Mouse (Mus musculus): ENCODE results near the gene Dnah10. TPM values are rescaled to one million over a fixed set of nuclear protein-coding genes. Genes with fewer than 3 reads are reported as not detected.
A peak's percentile ranks its signal among the peaks of the same experiment; 100 is the strongest.

The Dnah10 gene
- polyA plus RNA-seq, 1 experiment from 2014 or later = 0.52 TPM

GRCm38 (mm10) chr5:124848994-124849393 is 124.1 kb downstream of the Dnah10 start:
- WGBS = 91% methylated on average over 3 of the region's 3 CpGs
- no peak overlapping the region for H3K4me3 ChIP-seq (ENCODE audit: low read depth, low read length)

GRCm38 (mm10) chr5:124851572-124851971 is 126.7 kb downstream of the Dnah10 start:
- H3K36me3 ChIP-seq (ENCODE audit: control insufficient read depth, insufficient read depth, low read length) = no peaks in the 10 kb centered on the region
- no peak overlapping the region for H3K4me2 ChIP-seq (replicated peaks; ENCODE audit: low read depth, low read length)
- no peak overlapping the region for H3K27ac ChIP-seq (ENCODE audit: low read depth, low read length)
- no peak overlapping the region for H3K4me3 ChIP-seq (ENCODE audit: low read depth, low read length)
- no peak overlapping the region for H3K9ac ChIP-seq (ENCODE audit: low read depth, low read length)
- 52% methylated on average over 4 of the region's 4 CpGs for WGBS
- no peak for ATAC-seq (ENCODE audit: low FRiP score)
- H3K4me1 ChIP-seq (replicated peaks; ENCODE audit: control insufficient read depth, insufficient read depth, low read length) = no peaks in the 10 kb centered on the region
- DNase-seq (ENCODE audit: low spot score) = no peak
- no peaks in the 10 kb centered on the region for H3K27me3 ChIP-seq (ENCODE audit: control insufficient read depth, insufficient read depth, low read length)
- no peaks in the 10 kb centered on the region for H3K9me3 ChIP-seq (ENCODE audit: control insufficient read depth, low read length)

More at GRCm38 (mm10) chr5:124848994-124849393, 124.1 kb downstream of the Dnah10 start:
- Histone ChIP-seq H3K27ac (ENCODE audit: low read depth, low read length) (no peak overlapping the region), H3K36me3 (ENCODE audit: control insufficient read depth, insufficient read depth, low read length) (no peaks in the 10 kb centered on the region), H3K4me2 (replicated peaks; ENCODE audit: low read depth, low read length) (no peak overlapping the region), H3K9me3 (ENCODE audit: control insufficient read depth, low read length) (no peaks in the 10 kb centered on the region), H3K4me1 (replicated peaks; ENCODE audit: control insufficient read depth, insufficient read depth, low read length) (no peaks in the 10 kb centered on the region), H3K27me3 (ENCODE audit: control insufficient read depth, insufficient read depth, low read length) (no peaks in the 10 kb centered on the region), H3K9ac (ENCODE audit: low read depth, low read length) (no peak overlapping the region)
- ATAC-seq (ENCODE audit: low FRiP score) = no peak
- DNase-seq (ENCODE audit: low spot score) = no peak

- Histone ChIP-seq H3K9ac (ENCODE audit: low read depth, low read length) (no peak overlapping the region), H3K27me3 (ENCODE audit: control insufficient read depth, insufficient read depth, low read length) (no peaks in the 10 kb centered on the region), H3K4me3 (ENCODE audit: low read depth, low read length) (no peak overlapping the region), H3K27ac (ENCODE audit: low read depth, low read length) (no peak overlapping the region), H3K9me3 (ENCODE audit: control insufficient read depth, low read length) (no peaks in the 10 kb centered on the region), H3K4me1 (replicated peaks; ENCODE audit: control insufficient read depth, insufficient read depth, low read length) (no peaks in the 10 kb centered on the region), H3K4me2 (replicated peaks; ENCODE audit: low read depth, low read length) (no peak overlapping the region), H3K36me3 (ENCODE audit: control insufficient read depth, insufficient read depth, low read length) (no peaks in the 10 kb centered on the region)
- DNase-seq (ENCODE audit: low spot score) = no peak
- WGBS = 38% methylated on average over 2 of the region's 2 CpGs
- no peak for ATAC-seq (ENCODE audit: low FRiP score)
These were observed 127.4 kb downstream of the Dnah10 start for GRCm38 (mm10) chr5:124852294-124852693.

- WGBS = 85% methylated on average over 2 of the region's 2 CpGs
- H3K4me3 ChIP-seq (ENCODE audit: low read depth, low read length) = no peak overlapping the region
- H3K9me3 ChIP-seq (ENCODE audit: control insufficient read depth, low read length) = no peaks in the 10 kb centered on the region
- no peak overlapping the region for H3K27ac ChIP-seq (ENCODE audit: low read depth, low read length)
- no peaks in the 10 kb centered on the region for H3K36me3 ChIP-seq (ENCODE audit: control insufficient read depth, insufficient read depth, low read length)
- no peak overlapping the region for H3K9ac ChIP-seq (ENCODE audit: low read depth, low read length)
- no peaks in the 10 kb centered on the region for H3K4me1 ChIP-seq (replicated peaks; ENCODE audit: control insufficient read depth, insufficient read depth, low read length)
- H3K27me3 ChIP-seq (ENCODE audit: control insufficient read depth, insufficient read depth, low read length) = no peaks in the 10 kb centered on the region
- no peak overlapping the region for H3K4me2 ChIP-seq (replicated peaks; ENCODE audit: low read depth, low read length)
- ATAC-seq (ENCODE audit: low FRiP score) = no peak
- DNase-seq (ENCODE audit: low spot score) = no peak
These were observed 128.2 kb downstream of the Dnah10 start for GRCm38 (mm10) chr5:124853079-124853478.

GRCm38 (mm10) chr5:124854202-124854601 is 129.3 kb downstream of the Dnah10 start:
- Histone ChIP-seq H3K36me3 (ENCODE audit: control insufficient read depth, insufficient read depth, low read length) (no peaks in the 10 kb centered on the region), H3K4me1 (replicated peaks; ENCODE audit: control insufficient read depth, insufficient read depth, low read length) (no peaks in the 10 kb centered on the region), H3K4me2 (replicated peaks; ENCODE audit: low read depth, low read length) (no peak overlapping the region), H3K9me3 (ENCODE audit: control insufficient read depth, low read length) (no peaks in the 10 kb centered on the region), H3K27ac (ENCODE audit: low read depth, low read length) (no peak overlapping the region), H3K9ac (ENCODE audit: low read depth, low read length) (no peak overlapping the region), H3K4me3 (ENCODE audit: low read depth, low read length) (no peak overlapping the region), H3K27me3 (ENCODE audit: control insufficient read depth, insufficient read depth, low read length) (no peaks in the 10 kb centered on the region)
- ATAC-seq (ENCODE audit: low FRiP score) = no peak
- no peak for DNase-seq (ENCODE audit: low spot score)
- 92% methylated on average over 4 of the region's 4 CpGs for WGBS

DNA sequence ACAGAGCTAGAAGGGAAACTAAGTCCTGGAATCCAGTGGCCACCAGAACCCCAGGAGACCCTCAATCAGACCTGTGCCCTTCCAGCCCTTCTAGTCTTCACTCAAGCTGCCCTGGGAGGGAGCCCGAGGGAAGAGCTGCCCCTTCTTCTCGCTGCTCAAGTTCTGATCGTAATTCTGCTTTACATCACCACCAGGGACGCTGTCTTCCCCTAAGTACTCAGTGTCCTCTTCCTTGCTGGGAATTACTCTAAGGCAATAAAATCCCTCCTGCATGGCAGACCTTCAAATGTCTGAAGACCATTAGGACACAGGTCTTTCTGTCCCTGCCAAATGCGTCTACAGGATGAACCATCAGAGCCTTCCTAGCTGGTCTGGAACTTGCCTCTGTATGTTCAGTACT is 135.1 kb downstream of the Dnah10 start:
- Histone ChIP-seq H3K27ac (ENCODE audit: low read depth, low read length) (no peak overlapping the region), H3K36me3 (ENCODE audit: control insufficient read depth, insufficient read depth, low read length) (no peaks in the 10 kb centered on the region), H3K9me3 (ENCODE audit: control insufficient read depth, low read length) (no peaks in the 10 kb centered on the region), H3K27me3 (ENCODE audit: control insufficient read depth, insufficient read depth, low read length) (peaks cover 7% of the 10 kb centered on the region; the same call in 1 of the 2 replicates), H3K9ac (ENCODE audit: low read depth, low read length) (no peak overlapping the region), H3K4me2 (replicated peaks; ENCODE audit: low read depth, low read length) (no peak overlapping the region), H3K4me1 (replicated peaks; ENCODE audit: control insufficient read depth, insufficient read depth, low read length) (0 out of 2 replicates have a peak, but pooled peaks cover 5% of the 10 kb centered on the region), H3K4me3 (ENCODE audit: low read depth, low read length) (no peak overlapping the region)
- no peak for ATAC-seq (ENCODE audit: low FRiP score)
- WGBS = 22% methylated on average over 5 of the region's 5 CpGs
- DNase-seq (ENCODE audit: low spot score) = peak; percentile 49

- Histone ChIP-seq H3K9me3 (ENCODE audit: control insufficient read depth, low read length) (no peaks in the 10 kb centered on the region), H3K4me3 (ENCODE audit: low read depth, low read length) (peak overlapping the region; percentile 99), H3K36me3 (ENCODE audit: control insufficient read depth, insufficient read depth, low read length) (no peaks in the 10 kb centered on the region), H3K27ac (ENCODE audit: low read depth, low read length) (peak overlapping the region; percentile 95), H3K4me2 (replicated peaks; ENCODE audit: low read depth, low read length) (peak overlapping the region; percentile 96), H3K9ac (ENCODE audit: low read depth, low read length) (peak overlapping the region; percentile 78), H3K4me1 (replicated peaks; ENCODE audit: control insufficient read depth, insufficient read depth, low read length) (0 out of 2 replicates have a peak, but pooled peaks cover 5% of the 10 kb centered on the region), H3K27me3 (ENCODE audit: control insufficient read depth, insufficient read depth, low read length) (peaks cover 7% of the 10 kb centered on the region; the same call in 1 of the 2 replicates)
- DNase-seq (ENCODE audit: low spot score) (peak; percentile 43), ATAC-seq (ENCODE audit: low FRiP score) (0 out of 2 replicates have a peak, but pooled peaks have one; percentile 8)
- WGBS = 2% methylated on average over 32 of the region's 33 CpGs
These were observed 136.6 kb downstream of the Dnah10 start for GRCm38 (mm10) chr5:124861463-124861862.

- H3K9me3 ChIP-seq (ENCODE audit: control insufficient read depth, low read length) = no peaks in the 10 kb centered on the region
- no peaks in the 10 kb centered on the region for H3K36me3 ChIP-seq (ENCODE audit: control insufficient read depth, insufficient read depth, low read length)
- ATAC-seq (ENCODE audit: low FRiP score) = peak; percentile 91
- H3K4me1 ChIP-seq (replicated peaks; ENCODE audit: control insufficient read depth, insufficient read depth, low read length) = 0 out of 2 replicates have a peak, but pooled peaks cover 5% of the 10 kb centered on the region
- peak within 1 kb of the TSS; percentile 95 for H3K27ac ChIP-seq (ENCODE audit: low read depth, low read length)
- H3K9ac ChIP-seq (ENCODE audit: low read depth, low read length) = peak within 1 kb of the TSS; percentile 97
- peak; percentile 100 for DNase-seq (ENCODE audit: low spot score)
- peaks cover 7% of the 10 kb centered on the region; the same call in 1 of the 2 replicates for H3K27me3 ChIP-seq (ENCODE audit: control insufficient read depth, insufficient read depth, low read length)
- peak within 1 kb of the TSS; percentile 99 for H3K4me3 ChIP-seq (ENCODE audit: low read depth, low read length)
- H3K4me2 ChIP-seq (replicated peaks; ENCODE audit: low read depth, low read length) = peak within 1 kb of the TSS; percentile 96
- under 1% methylated on average over 85 of the region's 103 CpGs for WGBS
These were observed 137.4 kb downstream of the Dnah10 start, which contains the start of the genes Ccdc92 and Zfp664 for GRCm38 (mm10) chr5:124862013-124862866. Gene Ccdc92 (minus strand): TSS chr5:124862424. Gene Zfp664 (plus strand): TSS chr5:124862691.

All from hindbrain, embryonic 11.5 days (tissue).